ENCODE assay signal across 8 mouse cellular contexts in the genomic region with DNA sequence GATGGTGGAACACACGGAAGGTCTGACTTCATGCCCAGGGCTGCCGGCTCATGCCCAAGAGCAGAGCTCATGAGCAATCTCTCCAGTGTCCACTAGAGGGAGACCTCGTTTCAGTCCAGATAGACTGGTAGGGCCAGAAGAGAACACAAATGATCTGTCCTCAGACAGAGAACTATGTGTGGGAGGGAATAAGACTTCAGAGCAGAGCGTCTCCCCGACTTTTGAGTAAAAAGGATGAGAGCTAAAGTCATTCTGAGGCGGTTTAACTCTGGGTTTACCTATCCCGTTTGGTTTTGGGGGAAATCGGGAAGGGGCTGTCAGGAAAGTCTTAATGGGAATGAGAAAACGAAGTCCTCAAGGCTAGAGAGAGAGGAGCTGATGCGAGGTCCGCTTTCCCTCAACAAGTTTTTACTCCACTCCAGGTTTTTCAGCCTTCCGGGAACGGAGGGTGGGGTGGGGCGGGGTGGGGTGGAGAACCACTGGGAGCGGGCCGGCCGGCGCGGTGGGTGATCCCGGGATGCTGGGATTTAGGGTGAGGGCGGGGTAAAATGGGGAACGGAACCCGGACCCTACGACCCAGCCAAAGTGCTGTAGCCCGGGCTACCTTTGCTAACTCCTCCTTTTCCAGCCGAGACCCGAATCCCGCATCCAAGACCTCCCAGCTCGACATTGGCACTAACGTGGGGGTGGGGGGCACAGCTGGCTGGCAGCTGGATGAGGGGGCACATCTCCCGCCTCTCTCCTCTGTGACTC. TPM values are rescaled to one million over a fixed set of nuclear protein-coding genes. Genes with fewer than 3 reads are reported as not detected.
DNase-seq lines count a peak whose midpoint lies in the region; ATAC-seq and TF ChIP-seq lines count a peak whose summit lies in the region.

No protein-coding gene starts in this region.

- TF ChIP-seq CTCF in lung, postnatal 0 days (IDR thresholded peaks at IDR 0.05), result peak; percentile 94

- H3K9me3 ChIP-seq in lung, postnatal 0 days (ENCODE audit: low read length), result no peaks in the 10 kb centered on the region

- peak overlapping the region; percentile 16 for H3K9ac ChIP-seq in lung, postnatal 0 days (replicated peaks; ENCODE audit: low read depth)

- H3K27ac ChIP-seq in lung, postnatal 0 days (ENCODE audit: low read length), result peak overlapping the region; percentile 80

- no peaks in the 10 kb centered on the region; the same call in 1 of the 2 replicates for H3K27me3 ChIP-seq in lung, postnatal 0 days (replicated peaks; ENCODE audit: insufficient read depth, low read length)

- H3K4me3 ChIP-seq in lung, postnatal 0 days (ENCODE audit: low read depth, low read length), result peak overlapping the region; percentile 49

- no peaks in the 10 kb centered on the region for H3K36me3 ChIP-seq in lung, postnatal 0 days (ENCODE audit: insufficient read depth, low read length)

- peak overlapping the region; percentile 79 for H3K4me2 ChIP-seq in lung, postnatal 0 days (replicated peaks; ENCODE audit: low read depth, low read length)

- under 1% methylated on average over 30 of the region's 31 CpGs for WGBS in lung, postnatal 0 days

- H3K4me1 ChIP-seq in lung, postnatal 0 days (ENCODE audit: insufficient read depth, low read depth, low read length), result peaks cover 8% of the 10 kb centered on the region

- ATAC-seq in hematopoietic stem cell, adult 5-6 weeks (replicated peaks in 1 of 2; ENCODE audit: insufficient read depth in 1 of 2, low FRiP score in 2 of 2, low TSS enrichment in 1 of 2, low read depth in 1 of 2, poor library complexity in 2 of 2, severe bottlenecking in 2 of 2), result peak; percentile 84 to 89
- peak; percentile 83 for ATAC-seq in lung, postnatal 0 days

- DNase-seq in MN1 (ENCODE audit: low spot score), result peak; percentile 99
- DNase-seq in cerebellum, adult 8-10 months, result peak; percentile 88
- DNase-seq in forelimb bud, embryonic 11.5 days (ENCODE audit: low read depth, low spot score), result peak; percentile 93
- peak; percentile 91 for DNase-seq in layer of hippocampus, adult 9-10 months (ENCODE audit: low spot score)
- DNase-seq in lung, postnatal 0 days (ENCODE audit: low spot score), result peak; percentile 96
- DNase-seq in ovary, postnatal 14 days (ENCODE audit: low spot score), result peak; percentile 89
- peak; percentile 86 for DNase-seq in thymus, postnatal 25 days

- TF ChIP-seq EP300 in lung, postnatal 0 days (IDR thresholded peaks at IDR 0.05), result no peak

RNA-seq across cellular contexts. Expression of a gene that starts 2.7 kb away (rescaled TPM):
- not detected in 2 replicates for total RNA-seq in hematopoietic stem cell, adult 5-6 weeks (2017)
- 4.2 and 5.2 TPM in 2 replicates for polyA plus RNA-seq in lung, postnatal 0 days (2015; fragmentation: Nextera tagmentation; extraction: Ambion mirVana)

RNA-seq across cellular contexts. Expression of a gene that starts 15.1 kb away (rescaled TPM):
- total RNA-seq in hematopoietic stem cell, adult 5-6 weeks (2017), result 0.13 TPM in 1 of 2 replicates, not detected in the other
- polyA plus RNA-seq in lung, postnatal 0 days (2015; fragmentation: Nextera tagmentation; extraction: Ambion mirVana), result not detected in 2 replicates

RNA-seq across cellular contexts. Expression of a gene that starts 17.3 kb away (rescaled TPM):
- total RNA-seq in hematopoietic stem cell, adult 5-6 weeks (2017), result 29.5 and 43.7 TPM in 2 replicates
- 8.5 TPM in 2 replicates for polyA plus RNA-seq in lung, postnatal 0 days (2015; fragmentation: Nextera tagmentation; extraction: Ambion mirVana)

RNA-seq across cellular contexts. Expression of a gene that starts 27.5 kb away (rescaled TPM):
- total RNA-seq in hematopoietic stem cell, adult 5-6 weeks (2017), result 104 and 211 TPM in 2 replicates
- polyA plus RNA-seq in lung, postnatal 0 days (2015; fragmentation: Nextera tagmentation; extraction: Ambion mirVana), result 61.1 and 63.1 TPM in 2 replicates

RNA-seq across cellular contexts. Expression of a gene that starts 31.1 kb away (rescaled TPM):
- not detected in 2 replicates for total RNA-seq in hematopoietic stem cell, adult 5-6 weeks (2017)
- polyA plus RNA-seq in lung, postnatal 0 days (2015; fragmentation: Nextera tagmentation; extraction: Ambion mirVana), result not detected in 2 replicates

Comparison
In these comparisons a context has a peak if more than half of its experiments do, and no peak if none do; other contexts are left out.
1. Peak in every context shown above with its lines: DNase-seq, ATAC-seq, H3K4me3 ChIP-seq and H3K27ac ChIP-seq.